Mouse (Mus musculus): Measurements from ENCODE around the gene Cbfa2t3. TPM values are rescaled to one million over a fixed set of nuclear protein-coding genes. Genes with fewer than 3 reads are reported as not detected.

The Cbfa2t3 gene
- polyA plus RNA-seq, 1 experiment from 2014 or later, result 2.8 TPM

- H3K36me3 ChIP-seq, result no peaks in the 10 kb centered on the region
- ATAC-seq (ENCODE audit: insufficient number of reproducible peaks, insufficient read depth, low FRiP score, low TSS enrichment, low read depth), result no peak
- peaks cover 53% of the 10 kb centered on the region for H3K27me3 ChIP-seq
- peaks cover 13% of the 10 kb centered on the region; the same call in 1 of the 2 replicates for H3K4me1 ChIP-seq (replicated peaks)
- H3K4me2 ChIP-seq, result no peak overlapping the region
- H3K27ac ChIP-seq, result no peak overlapping the region
- no peaks in the 10 kb centered on the region for H3K9me3 ChIP-seq
- no peak overlapping the region for H3K4me3 ChIP-seq (replicated peaks)
- whole genome bisulfite sequencing, result 82% methylated on average over 10 of the region's 10 CpGs
- no peak overlapping the region for H3K9ac ChIP-seq (replicated peaks)
These were observed 19.1 kb upstream of the Cbfa2t3 start for GRCm38 (mm10) chr8:122717869-122718509.

- Histone ChIP-seq H3K9me3 (no peaks in the 10 kb centered on the region), H3K36me3 (no peaks in the 10 kb centered on the region), H3K27me3 (peaks cover 40% of the 10 kb centered on the region), H3K4me2 (no peak overlapping the region), H3K4me3 (replicated peaks) (no peak overlapping the region), H3K27ac (no peak overlapping the region), H3K9ac (replicated peaks) (no peak overlapping the region), H3K4me1 (replicated peaks) (peaks cover 13% of the 10 kb centered on the region; the same call in 1 of the 2 replicates)
- WGBS, result 78% methylated on average over 8 of the region's 8 CpGs
- no peak for ATAC-seq (ENCODE audit: insufficient number of reproducible peaks, insufficient read depth, low FRiP score, low TSS enrichment, low read depth)
These were observed 17.7 kb upstream of the Cbfa2t3 start for GRCm38 (mm10) chr8:122716566-122716965.

DNA sequence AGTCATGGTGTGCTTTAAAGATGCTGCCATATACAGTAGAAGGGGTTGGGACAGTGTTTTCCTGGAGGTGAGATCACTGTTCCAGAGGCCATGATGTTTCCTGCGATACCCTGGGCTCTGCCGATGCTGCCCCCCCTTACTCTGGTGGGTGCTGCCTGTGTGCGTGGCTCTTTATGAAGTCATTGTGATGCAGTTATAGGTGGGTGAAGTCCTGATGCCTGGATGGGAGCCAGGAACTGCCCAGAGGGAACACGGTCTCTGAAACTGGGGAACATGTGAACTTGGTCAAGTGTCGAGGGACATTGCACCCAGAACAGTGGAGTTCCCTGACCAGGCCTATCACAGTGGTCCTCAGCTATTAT is 14.2 kb upstream of the Cbfa2t3 start:
- Histone ChIP-seq H3K9ac (replicated peaks) (no peak overlapping the region), H3K9me3 (no peaks in the 10 kb centered on the region), H3K4me3 (replicated peaks) (no peak overlapping the region), H3K4me2 (no peak overlapping the region), H3K36me3 (no peaks in the 10 kb centered on the region), H3K27ac (no peak overlapping the region), H3K27me3 (peaks cover 23% of the 10 kb centered on the region), H3K4me1 (replicated peaks) (peaks cover 6% of the 10 kb centered on the region; the same call in 1 of the 2 replicates)
- no peak for ATAC-seq (ENCODE audit: insufficient number of reproducible peaks, insufficient read depth, low FRiP score, low TSS enrichment, low read depth)
- 92% methylated on average over 5 of the region's 5 CpGs for WGBS

GRCm38 (mm10) chr8:122712411-122713156 is 13.7 kb upstream of the Cbfa2t3 start:
- H3K27ac ChIP-seq, result no peak overlapping the region
- H3K4me2 ChIP-seq, result no peak overlapping the region
- H3K4me3 ChIP-seq (replicated peaks), result no peak overlapping the region
- no peaks in the 10 kb centered on the region for H3K36me3 ChIP-seq
- H3K9ac ChIP-seq (replicated peaks), result no peak overlapping the region
- WGBS, result 71% methylated on average over 12 of the region's 12 CpGs
- H3K27me3 ChIP-seq, result peaks cover 23% of the 10 kb centered on the region
- H3K9me3 ChIP-seq, result no peaks in the 10 kb centered on the region
- peaks cover 6% of the 10 kb centered on the region; the same call in 1 of the 2 replicates for H3K4me1 ChIP-seq (replicated peaks)
- ATAC-seq (ENCODE audit: insufficient number of reproducible peaks, insufficient read depth, low FRiP score, low TSS enrichment, low read depth), result no peak

- no peak for ATAC-seq (ENCODE audit: insufficient number of reproducible peaks, insufficient read depth, low FRiP score, low TSS enrichment, low read depth)
- 73% methylated on average over 11 of the region's 11 CpGs for WGBS
- Histone ChIP-seq H3K27ac (no peak overlapping the region), H3K4me3 (replicated peaks) (no peak overlapping the region), H3K4me1 (replicated peaks) (peaks cover 6% of the 10 kb centered on the region; the same call in 1 of the 2 replicates), H3K9ac (replicated peaks) (no peak overlapping the region), H3K36me3 (no peaks in the 10 kb centered on the region), H3K27me3 (peaks cover 24% of the 10 kb centered on the region), H3K9me3 (no peaks in the 10 kb centered on the region), H3K4me2 (no peak overlapping the region)
These were observed 13.0 kb upstream of the Cbfa2t3 start for GRCm38 (mm10) chr8:122711891-122712365.

- Histone ChIP-seq H3K9ac (replicated peaks) (no peak overlapping the region), H3K36me3 (no peaks in the 10 kb centered on the region), H3K4me3 (replicated peaks) (no peak overlapping the region), H3K4me2 (no peak overlapping the region), H3K9me3 (no peaks in the 10 kb centered on the region), H3K27me3 (peaks cover 22% of the 10 kb centered on the region), H3K4me1 (replicated peaks) (peaks cover 6% of the 10 kb centered on the region; the same call in 1 of the 2 replicates), H3K27ac (no peak overlapping the region)
- 67% methylated on average over 3 of the region's 3 CpGs for WGBS
- ATAC-seq (ENCODE audit: insufficient number of reproducible peaks, insufficient read depth, low FRiP score, low TSS enrichment, low read depth), result no peak
These were observed 12.6 kb upstream of the Cbfa2t3 start for GRCm38 (mm10) chr8:122711480-122711879.

DNA sequence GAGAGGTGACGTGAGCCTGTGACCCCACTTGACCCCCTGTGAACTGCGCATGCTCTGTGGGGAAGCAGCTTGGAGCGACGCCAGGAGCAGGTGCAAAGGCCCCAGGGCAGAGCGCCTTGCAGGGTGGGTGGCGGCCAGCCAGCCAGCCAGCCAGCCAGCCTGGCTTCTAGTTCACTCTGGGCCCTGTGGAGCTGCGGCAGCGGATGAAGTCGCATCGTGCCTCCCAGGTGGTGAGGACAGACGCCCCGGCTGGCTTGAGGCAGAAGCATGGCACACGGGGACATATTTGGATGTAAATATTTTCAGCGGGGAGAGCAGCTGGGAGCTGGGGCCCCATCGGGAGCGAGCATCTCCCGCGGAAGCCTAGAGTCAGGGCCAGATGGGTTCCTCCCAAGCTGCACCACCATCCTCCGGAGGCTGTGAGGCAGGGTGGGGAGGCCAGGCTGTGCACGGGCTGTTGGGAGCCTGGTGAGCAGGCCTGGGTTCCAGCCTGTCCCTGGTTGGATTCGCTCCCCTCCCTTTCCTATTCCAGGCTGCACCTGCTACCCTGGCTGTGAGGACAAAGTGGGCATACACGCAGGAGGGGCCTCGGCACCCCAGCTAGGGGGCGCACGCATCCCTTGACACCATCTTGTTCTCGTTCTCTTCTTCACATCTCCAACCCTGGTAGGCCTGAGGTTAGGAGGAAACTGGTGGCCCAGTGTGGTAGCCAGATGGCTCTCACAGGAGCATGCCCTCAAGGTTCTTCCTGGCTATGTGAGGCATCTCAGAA is 10.6 kb upstream of the Cbfa2t3 start:
- WGBS, result 46% methylated on average over 26 of the region's 26 CpGs
- H3K36me3 ChIP-seq, result no peaks in the 10 kb centered on the region
- ATAC-seq (ENCODE audit: insufficient number of reproducible peaks, insufficient read depth, low FRiP score, low TSS enrichment, low read depth), result no peak
- no peaks in the 10 kb centered on the region for H3K9me3 ChIP-seq
- H3K27me3 ChIP-seq, result peaks cover 16% of the 10 kb centered on the region
- no peak overlapping the region for H3K9ac ChIP-seq (replicated peaks)
- no peak overlapping the region for H3K27ac ChIP-seq
- peaks cover 6% of the 10 kb centered on the region; the same call in 1 of the 2 replicates for H3K4me1 ChIP-seq (replicated peaks)
- H3K4me3 ChIP-seq (replicated peaks), result no peak overlapping the region
- H3K4me2 ChIP-seq, result no peak overlapping the region

- H3K27me3 ChIP-seq, result peaks cover 16% of the 10 kb centered on the region
- H3K9ac ChIP-seq (replicated peaks), result no peak overlapping the region
- no peak overlapping the region for H3K4me3 ChIP-seq (replicated peaks)
- no peak overlapping the region for H3K4me2 ChIP-seq
- H3K36me3 ChIP-seq, result no peaks in the 10 kb centered on the region
- ATAC-seq (ENCODE audit: insufficient number of reproducible peaks, insufficient read depth, low FRiP score, low TSS enrichment, low read depth), result no peak
- peaks cover 13% of the 10 kb centered on the region; the same call in 1 of the 2 replicates for H3K4me1 ChIP-seq (replicated peaks)
- WGBS, result 53% methylated on average over 4 of the region's 4 CpGs
- no peak overlapping the region for H3K27ac ChIP-seq
- H3K9me3 ChIP-seq, result no peaks in the 10 kb centered on the region
These were observed 8.3 kb upstream of the Cbfa2t3 start for GRCm38 (mm10) chr8:122707184-122707583.

GRCm38 (mm10) chr8:122705901-122706561 is 7.1 kb upstream of the Cbfa2t3 start:
- Histone ChIP-seq H3K4me2 (no peak overlapping the region), H3K27ac (0 out of 2 replicates have a peak overlapping the region, but pooled peaks have one; percentile 7), H3K9ac (replicated peaks) (no peak overlapping the region), H3K9me3 (no peaks in the 10 kb centered on the region), H3K36me3 (no peaks in the 10 kb centered on the region), H3K4me3 (replicated peaks) (no peak overlapping the region), H3K27me3 (peaks cover 20% of the 10 kb centered on the region), H3K4me1 (replicated peaks) (peaks cover 25% of the 10 kb centered on the region)
- 62% methylated on average over 12 of the region's 12 CpGs for WGBS
- ATAC-seq (ENCODE audit: insufficient number of reproducible peaks, insufficient read depth, low FRiP score, low TSS enrichment, low read depth), result no peak

DNA sequence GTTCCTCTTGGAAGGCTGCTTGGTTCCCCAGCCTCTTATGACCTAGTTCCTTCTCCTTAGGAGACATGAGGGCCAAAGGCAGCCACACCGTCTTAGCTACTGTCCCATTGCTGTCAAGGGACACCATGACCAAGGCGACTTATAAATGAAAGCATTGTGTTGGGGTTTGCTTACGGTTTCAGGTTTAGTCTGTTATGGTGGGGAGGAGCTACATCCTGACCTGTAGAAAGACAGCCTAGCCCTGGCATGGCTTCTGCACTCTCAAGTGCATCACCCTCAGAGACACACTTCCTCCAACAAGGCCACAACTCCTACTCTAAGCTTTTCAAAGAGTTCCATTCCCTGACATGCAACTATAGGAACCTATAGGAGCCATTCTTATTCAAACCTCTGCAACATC is 5.7 kb upstream of the Cbfa2t3 start:
- H3K27me3 ChIP-seq, result peaks cover 18% of the 10 kb centered on the region
- 84% methylated on average over 3 of the region's 3 CpGs for WGBS

More for the DNA sequence above, 5.7 kb upstream of the Cbfa2t3 start:
- H3K9ac ChIP-seq (replicated peaks), result no peak overlapping the region
- no peak overlapping the region for H3K27ac ChIP-seq
- no peak overlapping the region for H3K4me2 ChIP-seq
- H3K9me3 ChIP-seq, result no peaks in the 10 kb centered on the region
- no peak for ATAC-seq (ENCODE audit: insufficient number of reproducible peaks, insufficient read depth, low FRiP score, low TSS enrichment, low read depth)
- no peaks in the 10 kb centered on the region for H3K36me3 ChIP-seq
- no peak overlapping the region for H3K4me3 ChIP-seq (replicated peaks)
- H3K4me1 ChIP-seq (replicated peaks), result peaks cover 33% of the 10 kb centered on the region

Measured in limb, embryonic 12.5 days (tissue).